Comparison of ENCODE assay signal across 20 mouse cellular contexts in the genomic region with DNA sequence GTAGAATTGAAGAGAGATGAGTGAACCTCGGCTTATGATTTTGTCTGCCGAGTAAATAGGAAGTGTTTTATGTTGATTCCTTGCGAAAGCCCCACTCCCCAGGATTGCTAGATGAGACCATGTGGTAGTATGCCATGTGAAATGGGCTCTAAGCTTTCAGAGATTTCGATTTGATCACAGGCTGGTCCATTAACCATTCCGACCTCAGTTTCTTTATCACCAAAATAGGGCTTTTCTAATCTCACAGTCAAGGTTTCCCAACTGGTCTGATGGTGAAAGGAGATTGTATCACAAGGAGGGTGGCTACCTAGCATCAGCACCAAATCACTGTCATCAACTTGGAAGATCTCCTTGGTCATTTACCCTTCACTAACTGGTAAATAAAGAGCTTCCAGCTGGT.
A peak's percentile ranks its signal among the peaks of the same experiment; 100 is the strongest.
DNase-seq lines count a peak whose midpoint lies in the region; ATAC-seq and TF ChIP-seq lines count a peak whose summit lies in the region.
"Had no signal": no experiment of that assay in that cellular context is flagged by ENCODE, and none has a peak within 500 bp of the region (broad histone marks: within the 10 kb centered on the region; RNA-seq: fewer than 3 reads in every experiment).

No protein-coding gene starts in this region.

- no peak overlapping the region for H3K4me3 ChIP-seq in hindbrain, embryonic 12.5 days
- H3K4me3 ChIP-seq in hindbrain, embryonic 10.5 days, result no peak overlapping the region
- no peak overlapping the region for H3K4me3 ChIP-seq in neural tube, embryonic 11.5 days (ENCODE audit: low read depth, low read length)
- no peak overlapping the region for H3K4me3 ChIP-seq in hindbrain, embryonic 16.5 days (ENCODE audit: low read length)
- no peak overlapping the region for H3K4me3 ChIP-seq in lung, postnatal 0 days (ENCODE audit: low read depth, low read length)
- H3K4me3 ChIP-seq: intestine, embryonic 15.5 days; limb, embryonic 12.5 days; liver, embryonic 12.5 days had no signal

- H3K27ac ChIP-seq in hindbrain, embryonic 12.5 days, result peak overlapping the region; percentile 79
- no peak overlapping the region for H3K27ac ChIP-seq in hindbrain, embryonic 10.5 days
- H3K27ac ChIP-seq in neural tube, embryonic 11.5 days (ENCODE audit: low read depth, low read length), result no peak overlapping the region
- H3K27ac ChIP-seq in hindbrain, embryonic 16.5 days (ENCODE audit: low read depth, low read length), result peak overlapping the region; percentile 75
- no peak overlapping the region for H3K27ac ChIP-seq in lung, postnatal 0 days (ENCODE audit: low read length)
- H3K27ac ChIP-seq: intestine, embryonic 15.5 days; limb, embryonic 12.5 days; liver, embryonic 12.5 days had no signal

- no peak overlapping the region for H3K9ac ChIP-seq in hindbrain, embryonic 12.5 days
- H3K9ac ChIP-seq in neural tube, embryonic 11.5 days (ENCODE audit: low read length), result 0 out of 2 replicates have a peak overlapping the region, but pooled peaks have one; percentile 18
- H3K9ac ChIP-seq in hindbrain, embryonic 16.5 days (ENCODE audit: low read depth, low read length), result no peak overlapping the region
- no peak overlapping the region for H3K9ac ChIP-seq in lung, postnatal 0 days (replicated peaks; ENCODE audit: low read depth)
- H3K9ac ChIP-seq: intestine, embryonic 15.5 days; liver, embryonic 12.5 days had no signal

- no peak for TF ChIP-seq CTCF in lung, postnatal 0 days (IDR thresholded peaks at IDR 0.05)

- H3K36me3 ChIP-seq in hindbrain, embryonic 12.5 days, result 0 out of 2 replicates have a peak, but pooled peaks cover 3% of the 10 kb centered on the region
- peaks cover 30% of the 10 kb centered on the region; the same call in 1 of the 2 replicates for H3K36me3 ChIP-seq in hindbrain, embryonic 10.5 days
- no peaks in the 10 kb centered on the region for H3K36me3 ChIP-seq in neural tube, embryonic 11.5 days (ENCODE audit: control insufficient read depth, insufficient read depth, low read length)
- H3K36me3 ChIP-seq in hindbrain, embryonic 16.5 days (ENCODE audit: control insufficient read depth, insufficient read depth, low read length), result no peaks in the 10 kb centered on the region
- H3K36me3 ChIP-seq in lung, postnatal 0 days (ENCODE audit: insufficient read depth, low read length), result no peaks in the 10 kb centered on the region
- H3K36me3 ChIP-seq: intestine, embryonic 15.5 days; limb, embryonic 12.5 days; liver, embryonic 12.5 days had no signal

- TF ChIP-seq EP300 in lung, postnatal 0 days (IDR thresholded peaks at IDR 0.05), result no peak

- 0 out of 2 replicates have a peak, but pooled peaks have one; percentile 12 for ATAC-seq in hindbrain, embryonic 12.5 days (ENCODE audit: low FRiP score)
- ATAC-seq in neural tube, embryonic 11.5 days (ENCODE audit: insufficient read depth, low FRiP score, low TSS enrichment), result no peak
- ATAC-seq in hindbrain, embryonic 16.5 days, result no peak
- no peak for ATAC-seq in lung, postnatal 0 days
- ATAC-seq: intestine, embryonic 15.5 days; liver, embryonic 12.5 days had no signal

- H3K27me3 ChIP-seq in hindbrain, embryonic 12.5 days, result no peaks in the 10 kb centered on the region
- H3K27me3 ChIP-seq in hindbrain, embryonic 10.5 days (ENCODE audit: insufficient read depth, poor library complexity, severe bottlenecking), result no peaks in the 10 kb centered on the region
- no peaks in the 10 kb centered on the region for H3K27me3 ChIP-seq in neural tube, embryonic 11.5 days (ENCODE audit: control insufficient read depth, insufficient read depth, low read length)
- no peaks in the 10 kb centered on the region for H3K27me3 ChIP-seq in hindbrain, embryonic 16.5 days (replicated peaks; ENCODE audit: control insufficient read depth, insufficient read depth, low read length)
- H3K27me3 ChIP-seq in lung, postnatal 0 days (replicated peaks; ENCODE audit: insufficient read depth, low read length), result no peaks in the 10 kb centered on the region
- H3K27me3 ChIP-seq: intestine, embryonic 15.5 days; limb, embryonic 12.5 days; liver, embryonic 12.5 days had no signal

- no peak for DNase-seq in hindbrain, embryonic 10.5 days (ENCODE audit: low spot score)
- no peak for DNase-seq in neural tube, embryonic 11.5 days (ENCODE audit: low spot score)
- DNase-seq in neural tube, embryonic 10.5 days (ENCODE audit: extremely low spot score, low spot score), result no peak
- no peak for DNase-seq in adrenal gland, postnatal 4 days (ENCODE audit: low spot score in 2 of 2)
- DNase-seq in lung, postnatal 0 days (ENCODE audit: low spot score), result no peak
- DNase-seq: adrenal gland, adult 2 months; cerebellum, postnatal 10 days; gastrocnemius, postnatal 36 days; heart, postnatal 36 days; kidney, adult 9 months; kidney, postnatal 25 days; layer of hippocampus, adult 9-11 months; lung, adult 2 months; lung, postnatal 36 days; thymus, postnatal 4 days had no signal

- H3K9me3 ChIP-seq in hindbrain, embryonic 12.5 days (replicated peaks), result no peaks in the 10 kb centered on the region
- H3K9me3 ChIP-seq in hindbrain, embryonic 10.5 days, result no peaks in the 10 kb centered on the region
- H3K9me3 ChIP-seq in neural tube, embryonic 11.5 days (ENCODE audit: control insufficient read depth, low read length), result no peaks in the 10 kb centered on the region
- H3K9me3 ChIP-seq in hindbrain, embryonic 16.5 days (ENCODE audit: control insufficient read depth, low read length), result no peaks in the 10 kb centered on the region
- no peaks in the 10 kb centered on the region for H3K9me3 ChIP-seq in lung, postnatal 0 days (ENCODE audit: low read length)
- H3K9me3 ChIP-seq: intestine, embryonic 15.5 days; limb, embryonic 12.5 days; liver, embryonic 12.5 days had no signal

- H3K4me1 ChIP-seq in hindbrain, embryonic 12.5 days, result peaks cover 36% of the 10 kb centered on the region
- H3K4me1 ChIP-seq in hindbrain, embryonic 10.5 days (replicated peaks), result peaks cover 32% of the 10 kb centered on the region
- peaks cover 12% of the 10 kb centered on the region for H3K4me1 ChIP-seq in neural tube, embryonic 11.5 days (ENCODE audit: control insufficient read depth, insufficient read depth, low read length)
- peaks cover 26% of the 10 kb centered on the region for H3K4me1 ChIP-seq in hindbrain, embryonic 16.5 days (ENCODE audit: control insufficient read depth, insufficient read depth, low read depth, low read length)
- H3K4me1 ChIP-seq in lung, postnatal 0 days (ENCODE audit: insufficient read depth, low read depth, low read length), result no peaks in the 10 kb centered on the region; the same call in 1 of the 2 replicates
- H3K4me1 ChIP-seq: liver, embryonic 12.5 days had no signal

- H3K4me2 ChIP-seq in hindbrain, embryonic 12.5 days (replicated peaks), result no peak overlapping the region
- no peak overlapping the region for H3K4me2 ChIP-seq in neural tube, embryonic 11.5 days (ENCODE audit: low read depth)
- no peak overlapping the region for H3K4me2 ChIP-seq in hindbrain, embryonic 16.5 days (ENCODE audit: low read length)
- no peak overlapping the region for H3K4me2 ChIP-seq in lung, postnatal 0 days (replicated peaks; ENCODE audit: low read depth, low read length)
- H3K4me2 ChIP-seq: intestine, embryonic 15.5 days; limb, embryonic 12.5 days; liver, embryonic 12.5 days had no signal

- WGBS in hindbrain, embryonic 12.5 days, result 89% methylated on average over 5 of the region's 5 CpGs
- WGBS in hindbrain, embryonic 10.5 days, result 92% methylated on average over 5 of the region's 5 CpGs
- WGBS in neural tube, embryonic 11.5 days, result 93% methylated on average over 5 of the region's 5 CpGs
- WGBS in hindbrain, embryonic 16.5 days, result 78% methylated on average over 5 of the region's 5 CpGs
- WGBS in lung, postnatal 0 days, result 86% methylated on average over 5 of the region's 5 CpGs

Comparison
In these comparisons a context has a peak if more than half of its experiments do, and no peak if none do; other contexts are left out.
1. H3K27ac ChIP-seq: peak in hindbrain, embryonic 12.5 days (single experiment) and hindbrain, embryonic 16.5 days (single experiment); none in hindbrain, embryonic 10.5 days (single experiment), neural tube, embryonic 11.5 days (single experiment) and lung, postnatal 0 days (single experiment).